Comparison of ENCODE assay signal across 8 mouse cellular contexts in genomic region chr8:88635474-88636397, GRCm38 (mm10). TPM values are rescaled to one million over a fixed set of nuclear protein-coding genes. Genes with fewer than 3 reads are reported as not detected.
DNase-seq lines count a peak whose midpoint lies in the region; ATAC-seq and TF ChIP-seq lines count a peak whose summit lies in the region.

Gene Snx20, minus strand, starts transcription at chr8:88636128.

- no peak within 1 kb of the TSS for H3K9ac ChIP-seq in neural tube, embryonic 15.5 days (replicated peaks)

- peak; percentile 72 for DNase-seq in G1E (ENCODE audit: low spot score)
- DNase-seq in lung, adult 18-20 months = peak; percentile 46 to 57
- DNase-seq in spleen, postnatal 10 days (ENCODE audit: low spot score in 2 of 2) = peak; percentile 50 to 63
- DNase-seq in right cerebral cortex, postnatal 10 days (ENCODE audit: low spot score in 2 of 2) = no peak
- no peak for DNase-seq in right cerebral cortex, postnatal 4 days
- no peak for DNase-seq in right cerebral cortex, adult 2 months (ENCODE audit: low spot score in 2 of 2)

- H3K4me3 ChIP-seq in G1E (ENCODE audit: low read depth, low read length) = peak within 1 kb of the TSS; percentile 72
- no peak within 1 kb of the TSS for H3K4me3 ChIP-seq in neural tube, embryonic 15.5 days (replicated peaks)

- TF ChIP-seq CTCF in G1E (IDR thresholded peaks at IDR 0.05; ENCODE audit: low read depth, low read length) = no peak

- ATAC-seq in G1E (ENCODE audit: extremely low read depth, insufficient number of reproducible peaks, low FRiP score, poor library complexity, severe bottlenecking) = peak; percentile 94
- ATAC-seq in erythroblast, adult 5-6 weeks (replicated peaks; ENCODE audit: low FRiP score, poor library complexity, severe bottlenecking) = 0 out of 2 replicates have a peak, but pooled peaks have one; percentile 44
- ATAC-seq in neural tube, embryonic 15.5 days (ENCODE audit: low FRiP score) = no peak

- H3K9me3 ChIP-seq in G1E (replicated peaks) = no peaks in the 10 kb centered on the region
- no peaks in the 10 kb centered on the region for H3K9me3 ChIP-seq in neural tube, embryonic 15.5 days (replicated peaks)

- no peak within 1 kb of the TSS for H3K27ac ChIP-seq in neural tube, embryonic 15.5 days (replicated peaks)

- H3K4me2 ChIP-seq in neural tube, embryonic 15.5 days = no peak within 1 kb of the TSS

- peaks cover 48% of the 10 kb centered on the region for H3K4me1 ChIP-seq in G1E (ENCODE audit: insufficient read depth, low read depth, low read length)
- H3K4me1 ChIP-seq in neural tube, embryonic 15.5 days = no peaks in the 10 kb centered on the region

- WGBS in neural tube, embryonic 15.5 days = 82% methylated on average over 14 of the region's 14 CpGs

- 0 out of 2 replicates have a peak, but pooled peaks cover 2% of the 10 kb centered on the region for H3K27me3 ChIP-seq in G1E (ENCODE audit: insufficient read depth, low read length)
- 0 out of 2 replicates have a peak, but pooled peaks cover 3% of the 10 kb centered on the region for H3K27me3 ChIP-seq in neural tube, embryonic 15.5 days (replicated peaks)

- H3K36me3 ChIP-seq in G1E (replicated peaks) = peaks cover 17% of the 10 kb centered on the region
- no peaks in the 10 kb centered on the region for H3K36me3 ChIP-seq in neural tube, embryonic 15.5 days

RNA-seq across cellular contexts. Expression of gene Snx20, which starts in this region (rescaled TPM):
- total RNA-seq in G1E (2014; fragmentation: Nextera tagmentation) (16.0 and 19.5 TPM in 2 replicates), G1E (2017) (15.9 and 16.7 TPM in 2 replicates)
- polyA plus RNA-seq in G1E (2012) = 38.8 and 51.2 TPM in 2 replicates
- 12.3 and 14.2 TPM in 2 replicates for total RNA-seq in erythroblast, adult 5-6 weeks (2015; ENCODE audit: low replicate concordance)
- total RNA-seq in erythroblast, adult 5-6 weeks (2017; ENCODE audit: low replicate concordance) = 5.8 and 7.8 TPM in 2 replicates
- polyA plus RNA-seq in neural tube, embryonic 15.5 days (2015; fragmentation: Nextera tagmentation; extraction: Ambion mirVana) = 1.2 and 2.4 TPM in 2 replicates

Comparison
In these comparisons a context has a peak if more than half of its experiments do, and no peak if none do; other contexts are left out.
1. RNA of gene Snx20 (polyA plus RNA-seq): 38.8 to 51.2 TPM in G1E; 1.2 to 2.4 TPM in neural tube, embryonic 15.5 days; every median in the first group is over 10 times any median in the second.
2. DNase-seq: peak in G1E (single experiment), lung, adult 18-20 months (2 of 2) and spleen, postnatal 10 days (2 of 2); none in right cerebral cortex, postnatal 10 days (0 of 2), right cerebral cortex, postnatal 4 days (single experiment) and right cerebral cortex, adult 2 months (0 of 2).